Mouse (Mus musculus) hindbrain, embryonic 14.5 days (tissue): ENCODE measurements around the gene Hoga1. TPM values are rescaled to one million over a fixed set of nuclear protein-coding genes. Genes with fewer than 3 reads are reported as not detected.
A peak's percentile ranks its signal among the peaks of the same experiment; 100 is the strongest.

Source experiments
- ATAC-seq: fragments of 200-750 bp; cut with Nextera tagmentation; 2 replicates; pipeline ENCODE4 v1.8.0; 2017; ENCODE audit warnings: moderate number of reproducible peaks, mild to moderate bottlenecking, moderate TSS enrichment, moderate library complexity; ENCODE audit not compliant: low FRiP score
- DNase-seq: peaks from one replicate; pipeline ENCODE4 v3.0.0-alpha.2; 2015; ENCODE audit warnings: low spot score
- H3K27ac ChIP-seq: fragments of 300-500 bp; sonication (generic); 2 replicates; pipeline ENCODE4 v1.5.1; 2014; ENCODE audit warnings: mild to moderate bottlenecking, moderate library complexity
- H3K27me3 ChIP-seq: fragments of 300-500 bp; sonication (generic); 2 replicates; pipeline ENCODE4 v1.6.1; 2014; ENCODE audit warnings: mild to moderate bottlenecking, low read length, mixed read lengths; ENCODE audit not compliant: control insufficient read depth, insufficient read depth
- H3K36me3 ChIP-seq: fragments of 300-500 bp; sonication (generic); replicated peaks from 2 replicates; pipeline ENCODE4 v1.6.1; 2014; ENCODE audit not compliant: control insufficient read depth, insufficient read depth
- H3K4me1 ChIP-seq: fragments of 300-500 bp; sonication (generic); replicated peaks from 2 replicates; pipeline ENCODE4 v1.6.1; 2014; ENCODE audit warnings: antibody characterized with exemption, low read length, mixed read lengths; ENCODE audit not compliant: control insufficient read depth, insufficient read depth
- H3K4me2 ChIP-seq: fragments of 300-500 bp; sonication (generic); replicated peaks from 2 replicates; pipeline ENCODE4 v1.6.1; 2014; ENCODE audit warnings: mild to moderate bottlenecking, moderate library complexity
- H3K4me3 ChIP-seq: fragments of 300-500 bp; sonication (generic); replicated peaks from 2 replicates; pipeline ENCODE4 v1.5.1; 2014; ENCODE audit warnings: mild to moderate bottlenecking, low read length
- H3K9ac ChIP-seq: fragments of 300-500 bp; sonication (generic); 2 replicates; pipeline ENCODE4 v1.6.1; 2014
- H3K9me3 ChIP-seq: fragments of 300-500 bp; sonication (generic); 2 replicates; pipeline ENCODE4 v1.6.1; 2016; ENCODE audit warnings: low read length; ENCODE audit not compliant: control insufficient read depth
- WGBS: fragments of 180-500 bp; shearing (Covaris S2); extraction: QIAGEN DNeasy Blood & Tissue Kit; methylation state at CpG from one replicate; pipeline ENCODE4 v1.1.7; 2014; 5-methylcytosine and 5-hydroxymethylcytosine counted together
- polyA plus RNA-seq: library from polyadenylated mRNA; unstranded; fragments of >200 nt; fragmentation: Nextera tagmentation; extraction: Ambion mirVana; gene quantifications from 2 replicates; pipeline ENCODE4 v1.2.1, GENCODE M21; 2014

The Hoga1 gene
- polyA plus RNA-seq, 1 experiment from 2014 or later, result 2.2 TPM

DNA sequence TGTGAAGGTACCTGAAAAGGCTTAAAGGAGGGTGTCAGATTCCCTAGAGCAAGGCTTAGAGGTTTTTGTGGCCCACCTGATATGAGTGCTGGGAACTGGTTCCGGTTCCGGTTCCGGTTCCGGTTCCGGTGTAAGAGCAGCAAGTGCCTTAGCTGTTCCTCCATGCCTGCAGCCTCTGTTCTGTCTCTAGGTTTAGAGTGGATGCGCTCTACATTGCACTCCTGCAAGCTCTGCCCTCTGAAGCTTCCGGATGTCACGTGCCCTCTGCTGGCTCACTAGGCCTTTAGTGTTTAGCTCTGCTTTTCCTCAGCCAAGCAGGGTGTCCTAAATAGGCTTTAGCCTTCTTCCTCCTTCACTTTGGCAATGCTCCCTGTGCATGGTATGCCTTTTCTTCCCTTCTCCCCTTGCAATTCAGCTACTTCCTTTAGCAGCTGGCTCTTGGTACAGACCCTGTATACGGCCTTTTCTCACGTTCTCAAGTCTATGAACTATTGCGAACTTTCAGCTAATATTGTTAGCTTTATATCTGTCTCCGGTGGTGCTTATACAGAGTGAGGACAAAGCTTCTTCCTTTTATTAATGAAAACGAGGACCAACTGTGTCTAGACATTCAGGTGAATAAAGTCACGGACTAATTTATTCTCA lies 43.8 kb downstream of the Hoga1 start:
- H3K9me3 ChIP-seq, result no peaks in the 10 kb centered on the region
- peak overlapping the region; percentile 93 for H3K4me2 ChIP-seq
- H3K27me3 ChIP-seq, result no peaks in the 10 kb centered on the region
- ATAC-seq (no peak), DNase-seq (peak; percentile 38)
- WGBS, result 22% methylated on average over 14 of the region's 14 CpGs
- H3K36me3 ChIP-seq, result 0 out of 2 replicates have a peak, but pooled peaks cover 6% of the 10 kb centered on the region
- H3K4me3 ChIP-seq, result peak overlapping the region; percentile 95
- H3K4me1 ChIP-seq, result peaks cover 29% of the 10 kb centered on the region
- H3K27ac ChIP-seq, result peak overlapping the region; percentile 82
- H3K9ac ChIP-seq, result peak overlapping the region; percentile 55; the same call in 1 of the 2 replicates

GRCm38 (mm10) chr19:42089748-42090595 lies 44.6 kb downstream of the Hoga1 start, which contains the start of gene Pi4k2a:
TSS of gene Pi4k2a (plus strand) at chr19:42090470.
- WGBS, result 1% methylated on average over 55 of the region's 55 CpGs
- Histone ChIP-seq H3K9me3 (no peaks in the 10 kb centered on the region), H3K9ac (peak within 1 kb of the TSS; percentile 87), H3K4me1 (peaks cover 29% of the 10 kb centered on the region), H3K27me3 (no peaks in the 10 kb centered on the region), H3K36me3 (peaks cover 11% of the 10 kb centered on the region; the same call in 1 of the 2 replicates), H3K4me2 (peak within 1 kb of the TSS; percentile 93), H3K4me3 (peak within 1 kb of the TSS; percentile 95), H3K27ac (peak within 1 kb of the TSS; percentile 87)
- DNase-seq, result peak; percentile 98
- peak; percentile 98 for ATAC-seq

- WGBS, result under 1% methylated on average over 52 of the region's 52 CpGs
- Histone ChIP-seq H3K9me3 (no peaks in the 10 kb centered on the region), H3K4me2 (peak overlapping the region; percentile 93), H3K4me1 (peaks cover 26% of the 10 kb centered on the region), H3K27me3 (no peaks in the 10 kb centered on the region), H3K36me3 (peaks cover 11% of the 10 kb centered on the region), H3K27ac (peak overlapping the region; percentile 87), H3K9ac (peak overlapping the region; percentile 87), H3K4me3 (peak overlapping the region; percentile 95)
- DNase-seq (peak; percentile 29), ATAC-seq (peak; percentile 64)
Measured at GRCm38 (mm10) chr19:42090637-42091141, 45.3 kb downstream of the Hoga1 start.

GRCm38 (mm10) chr19:42099406-42099805 lies 54.0 kb downstream of the Hoga1 start:
- DNase-seq (no peak), ATAC-seq (no peak)
- H3K9ac ChIP-seq, result no peak overlapping the region
- H3K36me3 ChIP-seq, result peaks cover 32% of the 10 kb centered on the region
- no peaks in the 10 kb centered on the region for H3K9me3 ChIP-seq
- H3K4me1 ChIP-seq, result no peaks in the 10 kb centered on the region
- H3K4me3 ChIP-seq, result no peak overlapping the region
- H3K4me2 ChIP-seq, result no peak overlapping the region
- H3K27ac ChIP-seq, result no peak overlapping the region
- 98% methylated on average over 3 of the region's 3 CpGs for WGBS
- H3K27me3 ChIP-seq, result no peaks in the 10 kb centered on the region

DNA sequence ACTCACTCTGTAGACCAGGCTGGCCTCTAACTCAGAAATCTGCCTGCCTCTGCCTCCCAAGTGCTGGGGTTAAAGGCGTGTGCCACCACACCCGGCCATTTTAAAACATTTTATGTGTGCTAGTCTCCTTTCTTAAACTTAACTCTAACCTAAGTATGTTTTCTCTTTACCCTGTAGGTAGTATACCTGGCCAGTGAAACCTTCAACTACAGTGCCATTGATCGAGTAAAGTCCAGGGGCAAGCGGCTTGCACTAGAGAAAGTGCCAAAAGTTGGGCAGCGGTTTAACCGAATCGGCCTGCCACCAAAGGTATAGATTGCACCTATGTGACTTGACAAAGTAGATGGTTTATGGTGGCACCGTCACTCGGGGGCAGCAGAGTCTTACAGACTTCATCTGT lies 59.3 kb downstream of the Hoga1 start:
- Histone ChIP-seq H3K4me3 (no peak overlapping the region), H3K36me3 (peaks cover 52% of the 10 kb centered on the region), H3K9ac (no peak overlapping the region), H3K27me3 (no peaks in the 10 kb centered on the region), H3K4me2 (no peak overlapping the region), H3K9me3 (no peaks in the 10 kb centered on the region), H3K4me1 (no peaks in the 10 kb centered on the region), H3K27ac (no peak overlapping the region)
- WGBS, result 94% methylated on average over 9 of the region's 9 CpGs
- DNase-seq (no peak), ATAC-seq (no peak)

DNA sequence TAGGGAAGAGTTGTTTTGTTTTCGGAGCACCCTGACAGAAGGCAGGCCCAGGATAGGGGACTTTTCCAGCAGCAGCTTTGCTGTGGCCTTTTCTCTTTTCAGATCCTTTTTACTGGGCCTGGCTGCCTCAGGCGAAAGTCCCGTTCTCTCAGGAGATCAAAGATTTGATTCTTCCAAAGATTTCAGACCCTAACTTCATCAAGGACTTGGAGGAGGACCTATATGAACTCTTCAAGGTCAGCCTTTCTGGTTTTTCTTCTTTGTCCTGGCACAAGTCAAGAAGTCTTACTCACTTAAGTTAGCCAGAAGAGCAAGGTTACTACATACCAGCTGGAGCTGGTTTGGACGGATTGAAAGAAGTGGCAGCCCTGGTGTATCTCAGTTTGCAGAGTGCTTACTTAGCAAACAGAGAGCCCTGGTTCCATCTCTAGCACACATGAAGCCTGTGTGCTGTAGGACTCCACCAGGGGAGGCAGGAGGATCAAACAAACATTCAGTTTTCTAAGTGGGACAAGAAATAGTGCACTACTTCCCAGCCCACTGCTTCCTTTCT lies 70.4 kb downstream of the Hoga1 start:
- Histone ChIP-seq H3K27me3 (no peaks in the 10 kb centered on the region), H3K4me2 (no peak overlapping the region), H3K4me1 (no peaks in the 10 kb centered on the region), H3K9me3 (no peaks in the 10 kb centered on the region), H3K9ac (no peak overlapping the region), H3K27ac (no peak overlapping the region), H3K36me3 (peaks cover 74% of the 10 kb centered on the region), H3K4me3 (no peak overlapping the region)
- DNase-seq (no peak), ATAC-seq (no peak)
- 92% methylated on average over 4 of the region's 4 CpGs for WGBS

- Histone ChIP-seq H3K4me3 (no peak overlapping the region), H3K9ac (no peak overlapping the region), H3K27me3 (no peaks in the 10 kb centered on the region), H3K4me2 (no peak overlapping the region), H3K36me3 (peaks cover 93% of the 10 kb centered on the region), H3K9me3 (no peaks in the 10 kb centered on the region), H3K27ac (no peak overlapping the region), H3K4me1 (no peaks in the 10 kb centered on the region)
- WGBS, result 96% methylated on average over 9 of the region's 9 CpGs
- ATAC-seq (no peak), DNase-seq (no peak)
Measured at GRCm38 (mm10) chr19:42118142-42118541, 72.7 kb downstream of the Hoga1 start.

GRCm38 (mm10) chr19:42118596-42118995 lies 73.2 kb downstream of the Hoga1 start:
- H3K27ac ChIP-seq, result no peak overlapping the region
- no peak overlapping the region for H3K4me3 ChIP-seq
- no peaks in the 10 kb centered on the region for H3K27me3 ChIP-seq
- H3K4me2 ChIP-seq, result no peak overlapping the region
- no peaks in the 10 kb centered on the region for H3K9me3 ChIP-seq
- WGBS, result 99% methylated on average over 5 of the region's 5 CpGs
- H3K9ac ChIP-seq, result no peak overlapping the region
- H3K4me1 ChIP-seq, result no peaks in the 10 kb centered on the region
- ATAC-seq, result no peak
- peaks cover 93% of the 10 kb centered on the region for H3K36me3 ChIP-seq
- no peak for DNase-seq

DNA sequence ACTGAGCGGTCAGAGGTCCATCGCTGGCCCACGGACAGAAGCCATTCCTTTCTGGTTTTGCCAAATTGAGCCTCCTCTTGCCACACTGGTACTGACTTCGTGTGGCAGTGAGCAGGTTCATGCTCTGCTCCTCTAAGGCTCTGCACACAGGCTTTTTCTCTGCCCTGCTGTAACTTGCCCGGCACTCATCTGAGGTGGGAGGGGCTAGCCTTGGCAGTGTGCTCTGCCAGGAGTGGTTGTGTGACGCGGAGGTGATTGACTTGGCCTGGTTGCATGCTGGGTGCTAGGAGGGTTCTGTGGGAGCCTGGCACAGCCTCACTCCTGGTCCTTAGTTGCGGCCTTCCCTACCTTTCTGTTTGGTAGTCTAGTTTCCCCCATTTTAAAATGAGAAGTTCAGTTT lies 75.0 kb downstream of the Hoga1 start:
- H3K36me3 ChIP-seq, result peaks cover 89% of the 10 kb centered on the region
- WGBS, result 92% methylated on average over 8 of the region's 8 CpGs

More for the DNA sequence above, 75.0 kb downstream of the Hoga1 start:
- Histone ChIP-seq H3K27me3 (no peaks in the 10 kb centered on the region), H3K4me1 (no peaks in the 10 kb centered on the region), H3K27ac (no peak overlapping the region), H3K9me3 (no peaks in the 10 kb centered on the region), H3K4me2 (no peak overlapping the region), H3K4me3 (no peak overlapping the region), H3K9ac (no peak overlapping the region)
- ATAC-seq, result no peak
- DNase-seq, result no peak
